Mouse (Mus musculus): ENCODE data around the gene Adm.

Gene Adm

DNA sequence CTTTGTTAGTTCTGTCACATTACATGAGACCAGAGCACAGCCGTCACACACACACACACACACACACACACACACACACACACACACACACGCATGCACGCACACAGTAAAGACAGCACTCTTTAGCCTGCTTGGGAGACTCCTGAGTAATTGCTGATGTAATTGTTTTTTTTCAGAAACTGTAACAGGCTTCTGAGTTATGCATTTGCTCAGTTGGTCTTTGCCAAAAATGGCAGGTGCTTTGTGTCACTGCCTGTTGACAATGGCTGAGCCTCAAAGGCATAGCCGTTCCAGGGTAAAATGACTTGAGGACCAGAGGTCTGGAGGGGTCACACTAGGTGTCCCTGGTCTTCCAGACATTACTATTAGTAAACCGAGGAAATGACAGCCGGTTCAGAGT is 40.8 kb downstream of the Adm start:
- peak; percentile 21 for DNase-seq

DNA sequence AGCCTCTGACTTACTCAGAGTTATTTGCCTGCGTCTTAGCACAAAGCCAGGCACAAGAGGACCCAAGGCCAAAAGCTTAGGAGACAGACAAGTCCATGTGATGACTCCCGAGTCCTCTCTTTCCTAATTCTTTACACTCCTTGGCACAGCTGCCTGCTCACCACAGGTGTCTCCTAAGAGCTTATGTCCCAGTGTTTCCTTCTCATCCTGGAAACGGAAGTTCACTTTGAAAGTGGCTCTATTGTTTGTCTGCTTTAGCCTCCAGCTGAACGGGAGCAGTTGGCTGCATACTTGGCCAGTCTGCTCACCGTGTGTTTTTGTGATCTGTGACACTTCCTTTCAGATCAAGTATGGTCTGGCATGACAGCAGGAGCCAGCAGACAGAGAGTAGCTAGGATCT is 41.3 kb downstream of the Adm start:
- DNase-seq = peak; percentile 56

DNA sequence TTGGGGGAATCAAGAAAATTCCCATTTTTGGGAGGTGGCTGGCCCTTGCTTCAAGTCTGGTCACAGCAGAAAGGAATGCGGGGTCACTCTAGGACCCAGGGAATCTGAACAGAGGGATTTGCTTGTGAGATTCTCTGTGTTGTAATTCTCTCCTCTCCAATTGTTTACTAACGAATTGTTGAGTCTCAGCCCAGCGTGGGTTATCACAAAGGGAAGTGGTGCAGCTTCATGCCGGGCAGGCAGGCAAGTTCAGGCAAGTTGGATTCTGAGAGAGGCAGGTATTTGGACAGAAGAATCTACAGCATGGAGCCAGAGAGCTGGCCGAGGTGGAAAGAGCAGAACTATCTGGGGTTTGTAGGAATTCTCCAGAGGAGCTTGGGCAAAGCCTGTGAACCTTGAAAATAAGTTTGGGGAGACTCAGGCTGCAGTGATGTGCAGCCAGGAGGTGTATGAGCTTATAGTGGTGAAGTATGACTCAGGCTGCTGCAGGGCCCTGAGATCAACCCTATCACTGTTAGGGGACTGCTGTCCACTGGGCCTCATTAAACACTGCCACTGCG is 43.7 kb downstream of the Adm start:
- no peak for DNase-seq

Measured in kidney, adult 9 months (tissue).